Mouse (Mus musculus): Measurements from ENCODE around the gene Ntrk3. TPM values are rescaled to one million over a fixed set of nuclear protein-coding genes. Genes with fewer than 3 reads are reported as not detected.

Gene Ntrk3
- polyA plus RNA-seq, 1 experiment from 2014 or later: 0.49 TPM

DNA sequence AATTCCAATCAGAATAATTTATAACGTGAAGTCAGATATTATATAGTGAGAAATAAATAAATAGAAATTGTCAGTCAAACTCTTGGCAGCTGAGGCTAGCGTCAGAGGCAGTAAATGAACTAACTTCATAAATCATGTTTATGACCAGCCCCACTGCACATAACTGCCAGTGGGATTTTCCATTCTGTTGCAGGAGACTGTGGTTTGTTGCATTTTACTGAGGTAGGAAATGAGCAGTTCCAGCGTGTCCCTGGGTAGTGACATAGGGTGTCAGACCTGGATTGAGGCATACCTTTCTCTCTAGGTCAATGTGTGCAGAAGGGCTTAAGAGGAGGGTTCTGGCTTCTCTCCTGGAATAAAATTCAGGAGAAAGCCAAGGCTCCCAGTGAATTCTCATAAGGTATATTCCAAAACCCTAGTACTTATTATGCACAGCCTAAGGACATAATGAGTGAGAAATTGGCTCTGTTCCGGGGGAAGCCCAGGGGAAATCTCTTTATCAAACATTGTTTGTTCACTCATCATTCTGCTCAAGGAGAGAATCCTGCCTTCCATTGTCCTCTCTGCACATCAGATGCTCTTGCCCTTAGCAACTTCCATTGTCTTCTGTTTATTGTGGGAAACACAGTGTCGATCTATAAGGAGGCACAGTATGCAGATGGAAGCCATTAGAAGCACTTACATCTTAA, 565.4 kb downstream of the Ntrk3 start:
- Histone ChIP-seq H3K27ac (ENCODE audit: poor library complexity, severe bottlenecking) (no peak overlapping the region), H3K36me3 (no peaks in the 10 kb centered on the region), H3K4me2 (no peak overlapping the region), H3K27me3 (replicated peaks) (no peaks in the 10 kb centered on the region), H3K4me3 (no peak overlapping the region), H3K4me1 (replicated peaks) (no peaks in the 10 kb centered on the region), H3K9me3 (replicated peaks) (no peaks in the 10 kb centered on the region), H3K9ac (no peak overlapping the region)
- 79% methylated on average over 5 of the region's 5 CpGs for WGBS
- ATAC-seq (ENCODE audit: insufficient number of reproducible peaks, low FRiP score): no peak

DNA sequence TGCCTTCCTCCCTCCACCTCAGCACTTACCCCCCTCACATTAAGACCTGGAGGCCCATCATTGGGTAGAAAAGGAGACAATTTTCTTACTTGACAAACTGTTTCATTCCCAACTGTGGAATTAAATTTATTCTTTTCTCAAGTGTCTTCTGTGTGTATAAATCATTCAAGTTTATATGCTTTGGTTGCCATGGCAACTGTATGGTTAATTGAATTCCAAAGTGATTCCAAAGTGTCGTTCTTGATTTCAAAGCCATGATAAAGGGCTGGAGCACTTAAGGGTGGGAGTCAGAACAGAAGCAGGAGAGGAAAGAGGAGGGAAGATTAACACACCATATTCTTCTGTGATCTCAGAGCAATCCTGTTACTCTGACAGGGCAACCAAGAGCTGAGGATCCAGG, 572.3 kb downstream of the Ntrk3 start:
- no peaks in the 10 kb centered on the region for H3K9me3 ChIP-seq (replicated peaks)
- H3K4me2 ChIP-seq: no peak overlapping the region
- no peaks in the 10 kb centered on the region for H3K36me3 ChIP-seq
- no peaks in the 10 kb centered on the region for H3K27me3 ChIP-seq (replicated peaks)
- 54% methylated on average over 1 of the region's 1 CpGs for WGBS
- no peak overlapping the region for H3K4me3 ChIP-seq
- no peak overlapping the region for H3K9ac ChIP-seq
- no peaks in the 10 kb centered on the region for H3K4me1 ChIP-seq (replicated peaks)
- ATAC-seq (ENCODE audit: insufficient number of reproducible peaks, low FRiP score): no peak
- H3K27ac ChIP-seq (ENCODE audit: poor library complexity, severe bottlenecking): no peak overlapping the region

DNA sequence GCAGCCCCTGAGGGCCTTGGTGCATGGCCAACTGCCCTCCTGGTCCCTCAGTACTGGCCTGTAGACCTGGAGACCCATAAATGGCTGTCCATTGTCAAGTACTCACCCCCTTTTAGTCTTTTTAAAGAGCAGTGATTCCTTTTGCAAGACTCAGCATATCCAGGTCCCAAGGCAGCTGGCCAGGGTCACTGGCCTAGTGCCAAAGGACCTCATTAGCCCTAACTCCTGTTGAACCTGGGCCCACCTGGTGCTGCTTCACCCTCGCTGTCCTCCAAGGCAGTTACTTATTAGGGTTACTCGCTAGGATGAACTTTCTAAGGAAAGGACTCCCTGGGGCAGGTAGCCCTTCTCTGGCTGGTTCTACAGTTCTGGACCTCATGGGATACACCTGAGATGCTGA, 579.9 kb downstream of the Ntrk3 start:
- Histone ChIP-seq H3K27ac (ENCODE audit: poor library complexity, severe bottlenecking) (no peak overlapping the region), H3K4me1 (replicated peaks) (no peaks in the 10 kb centered on the region), H3K4me3 (no peak overlapping the region), H3K9ac (no peak overlapping the region), H3K4me2 (no peak overlapping the region), H3K9me3 (replicated peaks) (no peaks in the 10 kb centered on the region), H3K36me3 (no peaks in the 10 kb centered on the region), H3K27me3 (replicated peaks) (no peaks in the 10 kb centered on the region)
- no peak for ATAC-seq (ENCODE audit: insufficient number of reproducible peaks, low FRiP score)
- WGBS: 63% methylated on average over 2 of the region's 2 CpGs

DNA sequence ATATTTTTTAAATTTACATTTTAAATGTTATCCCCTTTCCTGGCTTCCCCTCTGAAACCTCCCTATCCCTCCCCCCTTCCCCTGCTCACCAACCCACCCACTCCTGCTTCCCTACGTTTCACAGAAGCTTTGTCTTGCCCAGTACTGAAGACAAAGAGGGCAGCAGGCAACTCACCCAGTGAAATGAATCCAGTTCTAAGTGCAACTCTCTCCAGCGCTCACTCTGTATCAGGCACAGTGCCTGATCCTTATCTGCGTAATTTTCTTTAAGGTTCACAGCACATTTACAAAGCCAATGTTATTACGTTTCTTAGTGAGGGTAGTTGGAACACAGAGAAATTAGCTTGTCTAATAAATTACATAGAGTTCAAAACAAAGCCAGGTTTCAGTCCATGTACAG, 592.6 kb downstream of the Ntrk3 start:
- 57% methylated on average over 4 of the region's 4 CpGs for WGBS
- H3K4me1 ChIP-seq (replicated peaks): no peaks in the 10 kb centered on the region
- no peak overlapping the region for H3K4me2 ChIP-seq
- H3K36me3 ChIP-seq: no peaks in the 10 kb centered on the region
- H3K9me3 ChIP-seq (replicated peaks): no peaks in the 10 kb centered on the region
- no peaks in the 10 kb centered on the region for H3K27me3 ChIP-seq (replicated peaks)
- H3K4me3 ChIP-seq: no peak overlapping the region
- no peak overlapping the region for H3K9ac ChIP-seq
- no peak overlapping the region for H3K27ac ChIP-seq (ENCODE audit: poor library complexity, severe bottlenecking)
- ATAC-seq (ENCODE audit: insufficient number of reproducible peaks, low FRiP score): no peak

DNA sequence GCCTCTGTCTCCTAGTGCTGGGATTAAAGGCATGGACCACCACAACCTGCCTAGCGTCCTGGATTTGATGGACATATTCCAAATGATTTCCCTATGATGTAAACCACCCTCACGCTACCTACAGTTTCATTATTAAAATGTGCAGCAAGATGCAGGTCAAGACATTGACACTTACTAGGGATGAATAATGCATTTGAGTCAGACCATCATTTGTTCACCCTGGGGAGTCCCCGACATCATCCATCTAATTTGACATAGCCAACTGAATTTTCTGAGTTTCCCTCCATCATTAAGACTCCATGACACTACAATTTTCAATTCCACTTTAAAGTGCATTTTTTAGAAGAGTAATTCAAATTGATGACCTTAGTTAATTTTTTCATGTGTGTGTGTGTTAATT, 593.0 kb downstream of the Ntrk3 start:
- Histone ChIP-seq H3K9me3 (replicated peaks) (no peaks in the 10 kb centered on the region), H3K36me3 (no peaks in the 10 kb centered on the region), H3K9ac (no peak overlapping the region), H3K4me3 (no peak overlapping the region), H3K4me1 (replicated peaks) (no peaks in the 10 kb centered on the region), H3K4me2 (no peak overlapping the region), H3K27ac (ENCODE audit: poor library complexity, severe bottlenecking) (no peak overlapping the region), H3K27me3 (replicated peaks) (no peaks in the 10 kb centered on the region)
- 74% methylated on average over 3 of the region's 3 CpGs for WGBS
- no peak for ATAC-seq (ENCODE audit: insufficient number of reproducible peaks, low FRiP score)

DNA sequence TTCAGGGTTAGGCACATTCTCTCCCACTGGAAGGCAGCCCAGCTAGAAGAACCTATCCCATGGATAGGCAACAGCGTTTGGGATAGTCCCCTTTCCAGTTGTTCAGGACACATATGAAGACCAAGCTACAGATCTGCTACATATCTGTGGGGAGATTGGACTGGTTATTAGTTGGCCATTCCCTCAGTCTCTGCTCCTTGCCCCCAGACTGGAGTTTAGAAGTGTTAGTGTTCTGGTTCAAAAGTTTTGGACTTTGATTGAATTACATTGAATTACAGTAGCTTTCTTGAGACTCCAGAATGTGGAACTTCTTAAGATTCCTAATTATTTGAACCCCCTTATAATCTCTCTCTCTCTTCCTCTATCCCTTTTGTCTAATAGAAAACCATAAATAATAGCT, 607.8 kb downstream of the Ntrk3 start:
- Histone ChIP-seq H3K9ac (no peak overlapping the region), H3K27me3 (replicated peaks) (no peaks in the 10 kb centered on the region), H3K4me3 (no peak overlapping the region), H3K27ac (ENCODE audit: poor library complexity, severe bottlenecking) (no peak overlapping the region), H3K4me2 (no peak overlapping the region), H3K4me1 (replicated peaks) (no peaks in the 10 kb centered on the region), H3K36me3 (no peaks in the 10 kb centered on the region), H3K9me3 (replicated peaks) (no peaks in the 10 kb centered on the region)
- 70% methylated on average over 1 of the region's 1 CpGs for WGBS
- ATAC-seq (ENCODE audit: insufficient number of reproducible peaks, low FRiP score): no peak

Other genes starting within 250 kb of the Ntrk3 start
- gene Mrps11, start 45.1 kb upstream of the Ntrk3 start, polyA plus RNA-seq (2016; fragmentation: Nextera tagmentation; extraction: Ambion mirVana): 49.2 and 53.3 TPM in 2 replicates
- gene Mrpl46, start 45.5 kb upstream of the Ntrk3 start, polyA plus RNA-seq (2016; fragmentation: Nextera tagmentation; extraction: Ambion mirVana): 62.2 and 62.6 TPM in 2 replicates
- 11.6 and 12.4 TPM in 2 replicates for gene Det1, start 109.3 kb upstream of the Ntrk3 start, polyA plus RNA-seq (2016; fragmentation: Nextera tagmentation; extraction: Ambion mirVana)
- gene Aen, start 157.8 kb upstream of the Ntrk3 start, polyA plus RNA-seq (2016; fragmentation: Nextera tagmentation; extraction: Ambion mirVana): 34.2 and 36.3 TPM in 2 replicates
- 0.63 and 0.72 TPM in 2 replicates for gene Isg20, start 175.4 kb upstream of the Ntrk3 start, polyA plus RNA-seq (2016; fragmentation: Nextera tagmentation; extraction: Ambion mirVana)

Data from heart, embryonic 12.5 days (tissue).